Mouse (Mus musculus): ENCODE results near the gene Dus4l. TPM values are rescaled to one million over a fixed set of nuclear protein-coding genes. Genes with fewer than 3 reads are reported as not detected.

Dus4l gene
- 7.5 TPM for polyA plus RNA-seq (2014; fragmentation: Illumina TruSeq; extraction: RNeasy Lipid Tissue Mini Kit (QIAGEN cat#74804); ENCODE audit: insufficient read depth, low read depth, low replicate concordance)

DNA sequence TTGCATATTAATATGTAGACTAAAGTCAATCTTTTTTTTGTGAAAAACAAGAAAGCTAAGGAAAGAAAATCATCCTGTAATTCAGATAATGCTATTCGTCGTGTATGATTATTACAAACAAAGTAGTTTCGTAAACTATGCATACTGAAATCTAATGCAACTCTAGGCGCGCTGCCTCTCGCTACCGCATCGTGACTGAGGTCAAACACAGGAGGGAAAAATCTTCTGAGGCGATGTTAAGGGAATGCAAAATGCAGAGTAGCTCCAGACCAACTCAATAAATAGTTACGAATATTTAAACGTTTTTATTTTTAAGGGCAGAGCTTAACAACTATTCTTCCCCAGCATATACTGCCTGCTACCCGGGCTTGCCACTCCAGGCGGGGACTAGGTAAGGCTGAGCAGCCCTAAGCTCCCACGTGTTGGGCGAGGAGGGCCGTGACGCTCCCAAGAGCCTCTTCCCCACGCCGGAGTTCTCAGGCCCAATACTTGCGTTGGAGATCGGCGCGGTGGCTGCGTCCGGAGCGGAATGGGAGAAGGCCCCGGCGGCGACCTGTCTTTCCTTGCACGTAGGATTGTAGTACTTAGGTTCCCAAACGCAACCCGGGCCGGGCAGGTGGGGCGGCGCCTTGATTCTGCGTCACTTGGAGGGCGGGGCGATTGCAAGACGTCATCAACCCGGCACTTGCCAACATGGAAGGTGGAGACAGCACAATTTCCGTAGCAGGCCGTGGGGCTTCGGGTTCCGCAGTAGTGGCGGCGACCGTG lies at the start of gene Dus4l, which contains the start of gene Cog5:
Gene Dus4l, minus strand, starts transcription at position 630 of the 768 bp plus-strand sequence.
Gene Cog5, plus strand, starts transcription at position 673 of the 768 bp plus-strand sequence.

GRCm38 (mm10) chr12:31634343-31635239 lies 20.0 kb downstream of the Dus4l start, which contains the start of gene Bcap29:
Bcap29 (minus strand) TSS chr12:31634658.

Other genes starting within 250 kb of the Dus4l start
- gene Cbll1, start 155.2 kb downstream of the Dus4l start, polyA plus RNA-seq (2014; fragmentation: Illumina TruSeq; extraction: RNeasy Lipid Tissue Mini Kit (QIAGEN cat#74804); ENCODE audit: insufficient read depth, low read depth, low replicate concordance), result 5.0 TPM
- gene Slc26a4, start 94.9 kb downstream of the Dus4l start, polyA plus RNA-seq (2014; fragmentation: Illumina TruSeq; extraction: RNeasy Lipid Tissue Mini Kit (QIAGEN cat#74804); ENCODE audit: insufficient read depth, low read depth, low replicate concordance), result 1.4 TPM
- 25.0 TPM for gene Bcap29, start 20.2 kb downstream of the Dus4l start, polyA plus RNA-seq (2014; fragmentation: Illumina TruSeq; extraction: RNeasy Lipid Tissue Mini Kit (QIAGEN cat#74804); ENCODE audit: insufficient read depth, low read depth, low replicate concordance)
- gene Cog5, start within 50 bp of the Dus4l start, polyA plus RNA-seq (2014; fragmentation: Illumina TruSeq; extraction: RNeasy Lipid Tissue Mini Kit (QIAGEN cat#74804); ENCODE audit: insufficient read depth, low read depth, low replicate concordance), result 14.2 TPM
- not detected for gene Gpr22, start 59.1 kb upstream of the Dus4l start, polyA plus RNA-seq (2014; fragmentation: Illumina TruSeq; extraction: RNeasy Lipid Tissue Mini Kit (QIAGEN cat#74804); ENCODE audit: insufficient read depth, low read depth, low replicate concordance)